Mouse (Mus musculus): Measurements from ENCODE around the gene Ndufb8. TPM values are rescaled to one million over a fixed set of nuclear protein-coding genes. Genes with fewer than 3 reads are reported as not detected.

The Ndufb8 gene
- total and polyA plus RNA-seq, 2 experiments from 2014 or later, result 560 to 841 TPM

- Histone ChIP-seq H3K36me3 (ENCODE audit: insufficient read depth, low read length) (no peaks in the 10 kb centered on the region), H3K27me3 (ENCODE audit: insufficient read depth, low read length) (peaks cover 93% of the 10 kb centered on the region), H3K27ac (ENCODE audit: low read depth, low read length) (no peak overlapping the region), H3K9me3 (ENCODE audit: low read length) (no peaks in the 10 kb centered on the region), H3K4me3 (ENCODE audit: low read depth, low read length) (no peak overlapping the region), H3K4me2 (ENCODE audit: low read depth, low read length, poor library complexity, severe bottlenecking) (no peak overlapping the region), H3K4me1 (ENCODE audit: insufficient read depth, low read length) (no peaks in the 10 kb centered on the region), H3K9ac (replicated peaks; ENCODE audit: low read length, poor library complexity, severe bottlenecking) (no peak overlapping the region)
- no peak for TF ChIP-seq CTCF (IDR thresholded peaks at IDR 0.05)
- 14% methylated on average over 7 of the region's 7 CpGs for WGBS
- DNase-seq (ENCODE audit: low spot score) (no peak), ATAC-seq (ENCODE audit: low FRiP score) (no peak)
These were observed 41.2 kb downstream of the Ndufb8 start for GRCm38 (mm10) chr19:44513921-44514482.

- no peaks in the 10 kb centered on the region for H3K9me3 ChIP-seq (ENCODE audit: low read length)
- TF ChIP-seq CTCF (IDR thresholded peaks at IDR 0.05), result no peak
These were observed 42.0 kb downstream of the Ndufb8 start for GRCm38 (mm10) chr19:44513054-44513833.

GRCm38 (mm10) chr19:44512601-44513000 lies 42.6 kb downstream of the Ndufb8 start:
- DNase-seq (ENCODE audit: low spot score), result no peak
- Histone ChIP-seq H3K27me3 (ENCODE audit: insufficient read depth, low read length) (peaks cover 92% of the 10 kb centered on the region), H3K9ac (replicated peaks; ENCODE audit: low read length, poor library complexity, severe bottlenecking) (no peak overlapping the region), H3K4me3 (ENCODE audit: low read depth, low read length) (no peak overlapping the region), H3K27ac (ENCODE audit: low read depth, low read length) (no peak overlapping the region), H3K4me2 (ENCODE audit: low read depth, low read length, poor library complexity, severe bottlenecking) (no peak overlapping the region), H3K9me3 (ENCODE audit: low read length) (no peaks in the 10 kb centered on the region), H3K36me3 (ENCODE audit: insufficient read depth, low read length) (no peaks in the 10 kb centered on the region), H3K4me1 (ENCODE audit: insufficient read depth, low read length) (no peaks in the 10 kb centered on the region)
- no peak for TF ChIP-seq CTCF (IDR thresholded peaks at IDR 0.05)
- 14% methylated on average over 5 of the region's 5 CpGs for WGBS
- ATAC-seq (ENCODE audit: low FRiP score), result no peak

More at GRCm38 (mm10) chr19:44513054-44513833, 42.0 kb downstream of the Ndufb8 start:
- no peak for ATAC-seq (ENCODE audit: low FRiP score)
- WGBS, result 10% methylated on average over 11 of the region's 11 CpGs
- no peak overlapping the region for H3K4me3 ChIP-seq (ENCODE audit: low read depth, low read length)
- H3K9ac ChIP-seq (replicated peaks; ENCODE audit: low read length, poor library complexity, severe bottlenecking), result no peak overlapping the region
- H3K27ac ChIP-seq (ENCODE audit: low read depth, low read length), result no peak overlapping the region
- peaks cover 92% of the 10 kb centered on the region for H3K27me3 ChIP-seq (ENCODE audit: insufficient read depth, low read length)
- H3K4me1 ChIP-seq (ENCODE audit: insufficient read depth, low read length), result no peaks in the 10 kb centered on the region
- no peaks in the 10 kb centered on the region for H3K36me3 ChIP-seq (ENCODE audit: insufficient read depth, low read length)
- peak; percentile 33 for DNase-seq (ENCODE audit: low spot score)
- no peak overlapping the region for H3K4me2 ChIP-seq (ENCODE audit: low read depth, low read length, poor library complexity, severe bottlenecking)

- H3K4me1 ChIP-seq (ENCODE audit: insufficient read depth, low read length), result no peaks in the 10 kb centered on the region
- H3K9ac ChIP-seq (replicated peaks; ENCODE audit: low read length, poor library complexity, severe bottlenecking), result 0 out of 2 replicates have a peak overlapping the region, but pooled peaks have one; percentile 8
- DNase-seq (ENCODE audit: low spot score), result peak; percentile 49
- TF ChIP-seq CTCF (IDR thresholded peaks at IDR 0.05), result peak; percentile 27; the same call in 1 of the 2 replicates
- H3K36me3 ChIP-seq (ENCODE audit: insufficient read depth, low read length), result no peaks in the 10 kb centered on the region
- H3K27ac ChIP-seq (ENCODE audit: low read depth, low read length), result no peak overlapping the region
- no peaks in the 10 kb centered on the region for H3K9me3 ChIP-seq (ENCODE audit: low read length)
- ATAC-seq (ENCODE audit: low FRiP score), result no peak
- under 1% methylated on average over 65 of the region's 66 CpGs for WGBS
- H3K27me3 ChIP-seq (ENCODE audit: insufficient read depth, low read length), result peaks cover 92% of the 10 kb centered on the region
- peak overlapping the region; percentile 44 for H3K4me3 ChIP-seq (ENCODE audit: low read depth, low read length)
- peak overlapping the region; percentile 86 for H3K4me2 ChIP-seq (ENCODE audit: low read depth, low read length, poor library complexity, severe bottlenecking)
These were observed 43.6 kb downstream of the Ndufb8 start for GRCm38 (mm10) chr19:44511451-44512231.

- H3K4me2 ChIP-seq (ENCODE audit: low read depth, low read length, poor library complexity, severe bottlenecking), result peak overlapping the region; percentile 86
- H3K9me3 ChIP-seq (ENCODE audit: low read length), result no peaks in the 10 kb centered on the region
- no peak for TF ChIP-seq CTCF (IDR thresholded peaks at IDR 0.05)
- WGBS, result 11% methylated on average over 12 of the region's 12 CpGs
- no peak for ATAC-seq (ENCODE audit: low FRiP score)
- no peak for DNase-seq (ENCODE audit: low spot score)
- H3K27ac ChIP-seq (ENCODE audit: low read depth, low read length), result no peak overlapping the region
- no peak overlapping the region for H3K4me3 ChIP-seq (ENCODE audit: low read depth, low read length)
- H3K4me1 ChIP-seq (ENCODE audit: insufficient read depth, low read length), result no peaks in the 10 kb centered on the region
- no peaks in the 10 kb centered on the region for H3K36me3 ChIP-seq (ENCODE audit: insufficient read depth, low read length)
- H3K9ac ChIP-seq (replicated peaks; ENCODE audit: low read length, poor library complexity, severe bottlenecking), result no peak overlapping the region
- H3K27me3 ChIP-seq (ENCODE audit: insufficient read depth, low read length), result peaks cover 87% of the 10 kb centered on the region
These were observed 44.6 kb downstream of the Ndufb8 start for GRCm38 (mm10) chr19:44510534-44511175.

All from midbrain, postnatal 0 days (tissue).